Mouse (Mus musculus): ENCODE data around the gene Lrrtm4.
A peak's percentile ranks its signal among the peaks of the same experiment; 100 is the strongest.

The Lrrtm4 gene

DNA sequence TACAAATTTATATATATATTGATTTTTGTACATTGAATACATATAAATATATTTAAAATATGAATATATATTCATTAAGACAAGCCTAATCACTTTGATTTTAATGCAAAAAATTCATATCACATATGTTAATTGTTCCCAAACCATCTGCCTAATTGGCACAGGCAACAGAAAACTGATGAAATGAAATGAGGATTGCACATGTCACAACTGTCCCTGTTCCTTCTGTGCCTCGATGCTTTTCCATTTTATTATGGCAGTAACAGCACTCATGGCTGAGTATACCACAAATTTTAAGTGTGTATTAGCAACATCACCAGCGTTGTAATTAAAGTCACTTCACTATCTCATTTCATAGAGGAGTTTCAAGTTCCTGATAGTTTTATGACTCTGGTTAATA is 732.1 kb downstream of the Lrrtm4 start:
- no peak for DNase-seq

DNA sequence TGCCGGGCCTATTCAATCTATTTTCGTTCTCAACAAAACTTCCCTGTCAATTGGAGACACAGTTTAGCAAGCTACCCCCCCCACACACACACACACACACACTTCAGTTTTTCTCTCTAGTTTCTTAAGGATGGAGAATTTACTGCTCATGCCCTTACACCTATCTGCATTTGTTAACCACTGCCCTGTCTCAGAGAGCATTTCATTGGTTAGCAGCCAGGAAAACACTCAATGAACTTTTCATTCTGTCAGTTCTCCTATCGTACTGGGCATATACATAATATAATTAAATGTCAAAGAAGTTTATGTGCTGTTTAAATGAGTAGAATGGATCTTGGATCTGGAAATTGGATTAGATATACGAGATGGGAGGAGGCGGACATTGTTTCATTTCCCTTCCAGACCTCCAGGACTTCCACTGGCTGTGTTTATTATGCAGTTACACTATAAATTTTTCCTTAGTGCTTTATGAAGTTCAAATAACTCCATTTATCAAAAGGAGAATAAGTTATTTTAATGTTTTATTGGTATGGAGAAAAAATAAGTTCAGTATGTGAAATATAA is 742.0 kb downstream of the Lrrtm4 start:
- DNase-seq, result peak; percentile 5

DNA sequence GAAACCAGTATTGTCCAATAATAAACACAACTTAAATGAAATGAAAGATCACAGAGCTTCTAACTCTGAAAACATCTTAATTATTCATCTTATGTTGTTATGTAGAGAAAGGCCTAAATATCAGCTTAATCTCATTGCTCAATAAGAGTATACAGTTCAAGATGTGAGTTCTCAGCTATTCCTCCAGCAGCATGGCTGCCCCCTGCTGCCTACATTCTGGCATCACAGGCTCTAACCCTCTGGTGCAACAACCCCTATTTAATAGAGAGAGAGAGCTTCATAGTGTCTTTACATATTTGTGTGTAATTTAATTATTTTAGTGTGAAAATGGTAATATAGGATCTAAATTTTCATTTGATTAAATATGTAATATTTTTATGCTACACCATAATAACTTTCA is 767.6 kb downstream of the Lrrtm4 start:
- DNase-seq, result peak; percentile 29

DNA sequence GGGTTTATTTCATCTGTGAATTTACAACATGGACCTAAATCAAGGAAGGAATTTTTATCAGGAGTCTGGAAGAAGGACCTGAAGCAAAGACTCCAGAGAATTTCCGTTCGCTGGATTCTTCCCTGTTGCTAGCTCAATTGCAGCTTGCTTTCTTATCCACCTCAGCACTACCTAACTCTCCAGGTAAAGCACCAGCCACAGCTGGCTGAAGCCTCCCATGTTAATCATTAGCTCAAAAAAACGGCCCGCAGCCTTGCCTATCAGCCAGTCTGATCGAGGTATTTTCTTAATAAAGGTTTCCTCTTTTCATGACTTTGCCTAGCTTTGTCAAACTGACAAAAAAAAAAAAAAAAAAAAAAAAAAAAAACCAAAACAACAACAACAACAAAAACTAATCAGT is 805.1 kb downstream of the Lrrtm4 start:
- DNase-seq, result peak; percentile 11 to 16

DNA sequence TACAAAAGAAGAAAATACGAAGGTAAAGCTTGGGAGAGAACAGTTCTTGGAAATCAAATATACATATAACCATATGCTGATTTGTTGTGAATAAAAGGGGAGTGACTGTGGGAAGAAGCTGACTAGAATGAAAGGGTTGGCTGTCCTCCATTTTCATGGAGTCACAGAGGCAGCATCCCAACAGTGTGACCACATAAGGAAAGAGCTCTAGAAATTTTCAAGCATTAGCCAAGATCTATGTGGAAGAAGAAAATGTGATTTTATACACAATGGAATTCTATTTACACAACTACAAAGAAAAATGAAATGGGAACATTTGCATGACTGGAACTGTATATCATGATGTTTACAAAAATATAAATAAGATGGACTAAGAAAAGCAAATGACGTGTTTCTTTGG is 821.1 kb downstream of the Lrrtm4 start:
- no peak for DNase-seq

DNA sequence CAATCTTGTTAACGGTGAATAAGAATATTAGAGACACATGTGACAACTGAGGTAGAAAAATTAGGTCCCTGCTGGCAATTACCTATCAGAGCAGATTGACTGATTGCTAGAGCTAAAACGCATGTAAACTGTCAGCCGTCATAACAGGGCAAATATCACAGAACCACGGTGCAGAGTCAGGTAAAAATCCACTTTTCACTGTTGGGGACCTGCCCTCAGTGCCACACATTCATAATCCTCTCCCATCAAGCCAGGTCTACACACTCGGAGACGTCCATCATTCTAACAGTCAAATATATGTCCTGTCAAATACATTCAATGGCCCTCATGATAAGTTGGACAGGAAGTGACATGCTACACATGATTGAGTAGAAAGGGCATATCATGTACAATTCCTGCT is 826.6 kb downstream of the Lrrtm4 start:
- no peak for DNase-seq

DNA sequence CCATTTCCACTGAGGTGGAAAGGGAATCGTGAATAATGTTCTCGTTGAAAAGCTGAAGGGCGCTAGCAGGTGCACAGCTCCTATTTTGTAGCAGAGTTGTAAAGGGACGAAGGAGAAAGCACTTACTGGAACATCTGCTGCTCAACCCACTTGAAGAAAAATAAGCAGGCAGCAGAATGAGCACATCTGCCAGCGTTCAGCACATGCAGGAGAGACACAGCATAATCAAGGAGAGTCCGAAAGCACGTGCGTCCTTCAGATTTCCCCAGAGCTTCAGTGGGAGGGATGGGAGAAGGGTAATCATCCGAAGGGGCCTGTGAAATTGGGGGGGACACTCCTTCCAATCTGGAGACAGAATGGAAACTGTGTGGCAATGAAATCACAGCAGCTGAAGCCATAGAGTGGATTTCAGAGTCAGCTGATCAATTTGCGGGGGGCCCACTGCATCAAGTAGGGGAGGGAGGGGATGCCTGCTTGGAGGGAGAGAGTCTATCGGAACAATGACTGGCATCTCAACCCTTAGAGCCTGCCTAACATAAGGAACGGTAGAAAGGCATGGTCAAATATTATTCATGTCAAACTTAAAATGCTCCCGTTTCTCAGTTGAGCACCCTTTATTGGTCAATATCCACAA is 838.4 kb downstream of the Lrrtm4 start:
- no peak for DNase-seq

Measured in kidney, postnatal 4 days (tissue).